Mouse (Mus musculus) brown adipose tissue, adult 24 weeks (tissue): ENCODE measurements around the gene Usp20. TPM values are rescaled to one million over a fixed set of nuclear protein-coding genes. Genes with fewer than 3 reads are reported as not detected.

Experiments
- H3K27ac ChIP-seq: fragments of 200-500 bp; replicated peaks from 2 replicates; pipeline ENCODE4 v1.5.1; 2012; ENCODE audit warnings: low read depth, mild to moderate bottlenecking, low read length
- H3K4me1 ChIP-seq: fragments of 200-500 bp; 2 replicates; pipeline ENCODE4 v1.6.1; 2012; ENCODE audit warnings: low read length, mixed read lengths; ENCODE audit not compliant: control insufficient read depth, insufficient read depth, insufficient read length
- H3K4me3 ChIP-seq: fragments of 200-500 bp; 2 replicates; pipeline ENCODE4 v1.5.1; 2012; ENCODE audit warnings: low read depth, mild to moderate bottlenecking, low read length, moderate library complexity; ENCODE audit not compliant: insufficient read depth
- polyA plus RNA-seq: library from polyadenylated mRNA; stranded (reverse); fragments of >200 nt; gene quantifications from 2 replicates; pipeline ENCODE4 v1.2.4, GENCODE M21; 2012; ENCODE audit not compliant: missing spikeins, insufficient read depth, insufficient read length

Usp20 gene
- polyA plus RNA-seq, 1 experiment, result 7.3 TPM

DNA sequence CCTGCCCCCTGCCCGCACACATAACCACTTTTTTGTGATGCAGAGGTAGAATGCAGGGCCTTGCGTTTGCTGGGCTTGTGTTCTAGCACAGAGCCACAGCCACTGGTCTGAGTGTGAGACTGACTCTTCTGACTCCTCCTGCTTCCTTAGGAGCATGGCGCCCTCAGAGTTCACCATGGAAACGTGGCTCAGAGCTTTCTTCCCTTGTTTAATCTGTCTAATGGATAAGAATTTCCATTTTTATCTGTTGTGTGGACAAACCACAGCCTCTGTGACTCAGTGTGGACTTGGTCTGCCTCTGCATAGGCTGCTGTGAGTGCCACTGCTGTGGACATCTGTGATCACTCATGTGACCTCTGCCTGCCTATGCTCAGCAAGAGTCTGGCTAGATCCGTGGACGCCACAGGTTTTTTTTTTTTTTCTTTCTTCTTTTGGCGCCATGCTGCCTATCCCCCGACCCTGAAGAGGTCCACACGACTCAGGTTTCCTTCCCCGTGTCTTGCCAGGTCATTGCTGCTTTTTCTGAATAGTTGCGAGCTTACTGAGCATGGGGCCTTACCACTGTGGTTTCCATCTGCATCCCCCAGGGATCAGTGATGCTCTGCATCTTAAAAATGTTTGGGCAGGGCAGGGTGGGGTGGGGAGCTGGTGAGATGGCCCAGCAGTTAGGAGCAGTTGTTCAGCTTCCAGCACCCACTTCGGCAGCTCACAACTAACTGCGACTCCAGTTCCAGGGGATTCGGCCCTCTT lies 31.5 kb downstream of the Usp20 start:
- H3K27ac ChIP-seq, result no peak overlapping the region
- H3K4me3 ChIP-seq, result no peak overlapping the region
- 0 out of 2 replicates have a peak, but pooled peaks cover 3% of the 10 kb centered on the region for H3K4me1 ChIP-seq

DNA sequence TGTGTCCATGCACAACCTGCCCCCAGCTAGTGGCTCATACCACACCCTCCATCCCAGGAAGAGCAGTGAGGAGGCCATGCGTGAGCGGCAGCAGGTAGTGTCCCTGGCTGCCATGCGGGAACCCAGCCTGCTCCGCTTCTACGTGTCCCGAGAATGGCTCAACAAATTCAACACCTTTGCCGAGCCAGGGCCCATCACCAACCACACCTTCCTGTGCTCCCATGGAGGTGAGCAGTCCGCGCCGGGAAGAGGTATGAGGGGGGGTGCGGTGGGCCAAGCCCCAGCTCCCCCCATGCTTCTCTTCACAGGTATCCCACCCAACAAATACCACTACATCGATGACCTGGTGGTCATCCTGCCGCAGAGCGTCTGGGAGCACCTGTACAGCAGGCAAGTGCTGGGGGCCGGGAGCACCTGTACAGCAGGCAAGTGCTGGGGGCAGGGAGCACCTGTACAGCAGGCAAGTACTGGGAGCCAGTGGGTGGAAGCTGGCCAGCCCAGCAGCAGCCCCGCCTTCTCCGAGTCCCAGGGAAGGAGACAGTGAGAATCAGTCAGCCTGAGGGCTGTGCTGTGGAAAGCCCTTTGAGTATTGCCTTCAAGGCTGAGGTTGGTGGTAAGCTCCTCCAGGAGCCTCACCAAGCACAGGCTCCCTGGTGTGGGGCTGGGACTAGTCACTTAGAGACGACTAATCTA lies 35.7 kb downstream of the Usp20 start:
- Histone ChIP-seq H3K4me1 (0 out of 2 replicates have a peak, but pooled peaks cover 3% of the 10 kb centered on the region), H3K4me3 (no peak overlapping the region), H3K27ac (no peak overlapping the region)

DNA sequence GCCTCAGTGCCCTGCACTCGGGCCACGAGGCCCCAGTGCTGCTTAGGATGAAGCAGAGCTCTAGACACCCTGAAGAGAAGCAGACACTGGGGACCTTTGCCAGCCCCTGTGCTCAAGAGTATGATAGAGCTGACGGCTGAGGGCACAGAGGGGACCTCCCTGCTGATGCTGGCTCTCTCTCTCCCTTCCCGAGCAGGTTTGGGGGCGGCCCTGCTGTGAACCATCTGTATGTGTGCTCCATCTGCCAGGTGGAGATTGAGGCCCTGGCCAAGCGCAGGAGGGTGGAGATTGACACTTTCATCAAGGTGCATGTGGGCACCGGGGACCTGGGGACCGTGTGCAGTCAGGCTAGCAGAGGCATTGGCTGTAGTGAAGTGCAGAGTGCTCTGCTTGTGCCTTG lies 36.4 kb downstream of the Usp20 start:
- Histone ChIP-seq H3K4me3 (no peak overlapping the region), H3K27ac (no peak overlapping the region), H3K4me1 (0 out of 2 replicates have a peak, but pooled peaks cover 3% of the 10 kb centered on the region)

DNA sequence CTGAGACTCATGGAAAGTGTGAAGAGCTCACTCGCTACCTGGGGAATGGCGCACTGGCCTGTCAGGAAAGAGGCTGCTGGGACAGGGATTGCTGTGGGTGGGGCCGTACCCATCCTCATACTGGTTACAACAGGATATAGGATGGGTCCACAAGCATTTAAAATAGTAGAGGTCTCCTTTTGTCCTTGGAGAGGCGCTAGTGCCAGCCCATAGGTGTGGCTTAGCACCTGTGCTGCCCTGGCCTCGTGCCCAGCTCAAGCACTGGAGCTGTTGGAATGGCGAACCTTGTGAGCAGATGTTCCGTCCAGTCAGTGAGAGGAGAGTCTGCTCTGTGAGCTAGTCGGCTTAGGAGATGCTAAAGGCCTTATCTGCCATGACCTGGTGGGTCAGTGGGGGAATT lies 36.9 kb downstream of the Usp20 start:
- no peak overlapping the region for H3K4me3 ChIP-seq
- no peak overlapping the region for H3K27ac ChIP-seq
- H3K4me1 ChIP-seq, result 0 out of 2 replicates have a peak, but pooled peaks cover 3% of the 10 kb centered on the region

DNA sequence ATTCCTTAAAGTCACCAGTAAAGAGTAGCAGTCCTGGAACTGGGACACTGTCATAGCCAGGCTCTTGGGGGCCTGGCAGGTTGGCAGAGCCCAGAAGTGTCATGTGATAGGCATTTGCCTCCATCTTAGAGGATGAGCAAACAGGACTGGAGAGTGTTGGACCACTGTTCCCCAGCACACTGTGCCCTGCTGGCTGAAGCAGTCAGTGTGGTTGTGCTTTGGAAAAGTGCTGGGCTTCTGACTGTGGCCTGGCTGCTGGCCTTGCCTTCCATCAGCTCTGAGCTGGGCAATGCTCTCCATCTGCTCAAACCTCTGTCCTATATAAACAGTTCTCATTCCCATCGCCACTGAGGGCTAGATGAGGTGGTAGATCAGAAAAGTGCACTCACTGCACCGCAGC lies 38.1 kb downstream of the Usp20 start:
- H3K27ac ChIP-seq, result no peak overlapping the region
- H3K4me3 ChIP-seq, result no peak overlapping the region
- H3K4me1 ChIP-seq, result 0 out of 2 replicates have a peak, but pooled peaks cover 3% of the 10 kb centered on the region

DNA sequence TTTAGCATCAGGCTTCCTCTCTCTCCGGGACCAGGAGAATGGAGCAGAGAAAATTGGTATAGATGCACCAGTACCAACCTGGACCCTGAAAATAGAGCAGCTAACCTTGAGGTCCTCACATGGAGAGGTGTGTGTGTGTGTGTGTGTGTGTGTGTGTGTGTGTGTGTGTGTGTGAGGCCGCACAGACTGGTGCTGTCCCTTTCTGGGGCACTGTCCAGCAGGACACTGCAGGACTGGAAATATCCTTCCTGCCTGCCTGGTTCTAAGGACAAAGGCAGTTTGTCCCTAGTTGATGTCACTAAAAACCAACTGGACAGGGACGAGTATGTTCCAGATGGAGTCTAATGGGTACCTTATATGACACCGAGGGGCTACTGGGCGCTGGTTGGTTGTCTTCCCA lies 41.9 kb downstream of the Usp20 start:
- Histone ChIP-seq H3K4me1 (no peaks in the 10 kb centered on the region), H3K4me3 (no peak overlapping the region)

DNA sequence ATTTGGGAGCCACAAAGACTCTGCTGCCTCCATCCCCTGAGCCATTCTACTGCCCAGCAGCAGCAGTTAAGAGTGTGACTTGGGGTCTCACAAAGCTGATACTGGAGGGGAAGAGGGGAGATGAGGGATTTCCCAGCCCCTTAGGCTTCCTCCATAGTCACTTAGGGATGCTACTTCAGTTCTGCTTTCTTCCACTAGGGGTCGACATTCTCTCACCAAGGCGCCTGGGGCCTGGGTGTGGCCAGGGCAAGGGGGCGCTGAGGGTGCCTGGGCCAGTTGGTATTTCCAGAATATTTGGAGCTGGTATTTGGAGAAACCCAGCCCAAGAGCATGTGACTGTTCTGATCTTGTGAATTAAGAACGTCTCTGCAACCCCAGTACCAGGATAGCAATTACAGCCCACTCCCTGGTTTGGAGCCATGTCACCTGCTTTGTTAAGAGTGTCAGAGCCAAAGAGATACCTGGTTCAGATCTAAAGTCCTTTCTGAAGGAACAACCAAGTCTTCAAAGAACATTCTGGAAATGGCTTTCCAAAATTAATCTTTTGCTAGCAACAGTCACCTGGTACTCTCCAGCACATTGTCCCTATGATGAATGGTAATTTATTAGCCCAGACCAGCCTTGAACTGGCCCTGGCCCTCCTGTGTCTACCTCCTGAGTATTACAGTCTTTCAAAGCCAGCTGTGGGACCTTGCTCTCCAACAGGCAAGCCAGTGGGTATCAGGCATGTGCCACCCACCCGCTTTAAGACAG lies 42.7 kb downstream of the Usp20 start:
- no peaks in the 10 kb centered on the region for H3K4me1 ChIP-seq
- H3K4me3 ChIP-seq, result no peak overlapping the region
- no peak overlapping the region for H3K27ac ChIP-seq

More for the DNA sequence above, 41.9 kb downstream of the Usp20 start:
- no peak overlapping the region for H3K27ac ChIP-seq

DNA sequence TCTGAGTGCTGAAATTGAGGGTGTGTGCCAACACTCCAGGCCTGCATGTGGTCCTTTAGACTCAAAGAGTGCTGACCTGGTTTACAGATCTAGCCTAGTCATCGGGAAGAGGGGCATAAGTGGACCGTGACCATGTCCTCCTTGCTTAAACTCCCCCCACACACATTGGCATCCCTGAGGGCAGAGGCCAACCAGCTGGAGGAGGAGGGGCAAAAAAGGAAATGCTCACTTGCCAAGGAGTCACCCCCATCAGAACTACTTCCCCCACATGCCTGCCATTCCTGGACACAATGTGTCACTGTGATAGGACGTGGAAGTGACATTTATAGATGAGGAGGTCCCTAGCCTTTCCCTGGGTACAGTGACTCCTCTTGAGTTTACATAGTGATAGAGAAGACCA lies 43.4 kb downstream of the Usp20 start:
- H3K4me1 ChIP-seq, result no peaks in the 10 kb centered on the region
- no peak overlapping the region for H3K4me3 ChIP-seq
- H3K27ac ChIP-seq, result no peak overlapping the region

DNA sequence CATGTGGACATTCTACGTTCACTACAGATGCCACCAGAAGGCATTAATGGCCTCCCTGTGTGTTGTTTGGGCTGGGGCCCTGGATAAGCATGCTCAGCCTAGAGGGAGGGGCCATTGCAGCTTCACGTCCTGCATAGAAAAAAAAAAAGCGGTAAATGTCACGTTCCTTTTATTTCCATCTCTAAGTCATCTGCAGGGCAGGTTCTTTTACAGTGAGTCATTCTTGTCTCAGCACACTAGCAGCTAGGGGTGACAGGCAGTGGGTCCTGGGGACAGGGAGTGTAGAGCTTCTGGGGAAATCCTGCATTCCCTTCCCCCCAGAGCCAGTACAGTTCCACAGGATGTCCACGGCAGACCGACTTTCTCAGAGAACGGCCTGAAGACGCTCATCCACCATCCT lies 44.6 kb downstream of the Usp20 start:
- H3K4me1 ChIP-seq, result no peaks in the 10 kb centered on the region
- no peak overlapping the region for H3K27ac ChIP-seq
- no peak overlapping the region for H3K4me3 ChIP-seq

DNA sequence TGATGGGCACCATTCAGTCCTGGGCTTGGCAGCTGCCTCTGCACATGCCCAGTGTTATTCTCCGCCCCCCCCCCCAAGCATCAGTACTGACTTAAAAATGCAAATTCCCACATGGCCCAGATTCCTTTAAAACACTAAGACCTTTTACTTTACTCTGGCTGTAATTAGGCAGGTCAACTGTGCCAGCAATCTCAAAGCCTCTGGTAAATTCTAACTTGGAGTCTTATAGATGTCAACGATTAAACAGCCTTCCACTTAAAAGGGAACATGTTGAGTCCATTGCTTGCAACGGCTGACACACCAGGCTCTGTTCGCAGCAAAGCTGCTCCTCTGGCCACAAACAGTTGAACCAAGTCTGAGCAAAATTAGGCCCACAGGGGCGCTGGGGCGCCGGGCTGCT lies 49.9 kb downstream of the Usp20 start:
- Histone ChIP-seq H3K4me1 (no peaks in the 10 kb centered on the region), H3K27ac (no peak overlapping the region), H3K4me3 (no peak overlapping the region)

DNA sequence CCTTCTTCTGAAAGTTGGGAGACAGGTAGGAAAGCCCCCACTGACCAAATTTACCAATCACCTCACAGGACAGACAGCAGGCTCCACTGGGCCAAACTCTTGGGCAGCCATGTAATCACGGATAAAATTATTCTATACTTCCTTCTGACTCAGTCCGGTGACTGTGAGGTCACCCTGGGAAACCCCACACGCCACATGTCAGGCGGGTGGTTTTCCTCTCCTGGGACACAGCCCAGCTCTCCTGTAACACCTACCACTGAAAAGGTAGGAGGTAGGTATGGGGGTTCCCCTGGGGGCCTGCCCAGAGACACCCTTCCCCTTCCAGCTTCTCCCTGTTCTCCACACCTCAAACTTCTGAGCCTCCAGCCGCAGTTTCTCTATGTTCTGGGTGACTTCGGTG lies 54.7 kb downstream of the Usp20 start:
- Histone ChIP-seq H3K27ac (no peak overlapping the region), H3K4me1 (no peaks in the 10 kb centered on the region), H3K4me3 (no peak overlapping the region)

DNA sequence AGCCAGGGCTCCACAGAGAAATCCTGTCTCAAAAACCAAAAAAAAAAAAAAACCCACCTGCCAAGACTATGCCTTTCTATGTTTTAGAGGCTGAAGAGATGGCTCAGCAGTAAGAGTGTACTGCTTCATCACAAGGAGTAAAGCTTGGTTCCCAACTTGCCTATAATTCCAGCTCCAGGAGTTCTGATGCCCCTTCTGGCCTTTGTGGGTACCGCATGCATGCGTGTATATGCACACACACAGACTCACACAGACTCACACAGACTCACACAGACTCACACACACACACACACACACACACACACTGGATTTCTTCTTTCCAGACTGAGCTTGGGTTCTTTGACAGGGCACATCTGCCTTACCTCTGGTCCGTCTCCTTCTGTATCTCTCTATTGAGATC lies 58.0 kb downstream of the Usp20 start:
- H3K4me3 ChIP-seq, result no peak overlapping the region
- H3K4me1 ChIP-seq, result no peaks in the 10 kb centered on the region
- H3K27ac ChIP-seq, result no peak overlapping the region

DNA sequence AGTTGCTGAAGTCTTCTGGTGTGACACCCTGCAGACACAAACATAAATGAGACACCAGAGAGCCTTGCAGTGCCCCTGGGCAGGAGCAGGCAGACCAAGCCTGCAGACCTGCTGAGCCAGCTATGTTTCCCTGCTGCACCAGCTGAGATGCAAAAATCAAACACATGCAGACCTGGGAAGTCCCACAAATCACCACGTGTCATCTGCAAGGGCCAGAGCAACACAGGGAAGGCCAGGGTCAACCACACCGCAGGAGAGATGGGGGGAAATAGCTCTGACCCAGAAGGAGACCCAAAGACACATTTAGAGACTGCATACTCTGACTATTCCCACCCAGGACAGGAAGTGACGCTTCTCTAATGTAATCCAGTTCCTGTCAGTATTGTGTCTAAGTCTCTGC lies 58.4 kb downstream of the Usp20 start:
- H3K4me3 ChIP-seq, result no peak overlapping the region
- H3K27ac ChIP-seq, result no peak overlapping the region
- no peaks in the 10 kb centered on the region for H3K4me1 ChIP-seq

DNA sequence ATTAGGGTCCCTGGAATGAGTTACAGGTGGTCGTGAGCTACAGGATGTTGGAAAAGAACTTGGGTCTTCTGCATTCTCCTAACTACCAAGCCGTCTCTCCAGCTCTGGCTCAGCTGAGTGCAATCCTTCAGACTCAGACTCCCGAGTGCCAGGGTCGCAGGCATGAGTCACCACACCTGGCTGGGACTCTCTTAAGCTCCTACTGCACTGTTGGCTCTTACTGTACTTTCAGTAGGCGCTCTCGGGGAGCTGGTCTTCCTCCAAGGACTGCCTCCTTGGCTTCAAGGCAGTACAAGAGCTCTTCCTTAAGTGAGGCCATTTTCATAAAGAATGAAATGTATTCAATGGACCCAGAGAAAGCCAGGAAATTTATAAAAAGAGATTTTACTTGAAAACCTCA lies 59.3 kb downstream of the Usp20 start:
- H3K4me1 ChIP-seq, result no peaks in the 10 kb centered on the region
- no peak overlapping the region for H3K4me3 ChIP-seq
- no peak overlapping the region for H3K27ac ChIP-seq

DNA sequence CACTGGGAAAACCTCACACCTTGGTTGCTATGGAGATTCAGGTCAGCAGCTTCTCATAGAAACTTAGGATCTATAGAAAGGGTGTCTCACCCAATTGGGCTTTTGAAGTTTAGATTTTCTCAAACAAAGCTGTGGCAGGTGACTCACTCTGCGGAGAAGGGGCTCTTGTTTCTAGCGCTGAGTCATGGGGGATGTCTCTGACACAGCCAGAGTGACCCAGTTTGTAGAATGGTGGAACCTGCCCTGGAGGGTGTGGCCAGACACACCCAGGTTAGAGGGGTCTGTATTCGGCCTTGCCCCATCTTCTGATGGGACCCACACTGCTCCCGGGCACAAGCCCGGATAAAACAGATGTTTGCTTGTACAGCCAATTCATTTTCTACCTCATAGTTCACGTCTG lies 60.8 kb downstream of the Usp20 start:
- Histone ChIP-seq H3K4me3 (no peak overlapping the region), H3K4me1 (no peaks in the 10 kb centered on the region), H3K27ac (no peak overlapping the region)
